Mouse (Mus musculus) lung, adult 2 months (tissue): Measurements from ENCODE around the gene Map6. TPM values are rescaled to one million over a fixed set of nuclear protein-coding genes. Genes with fewer than 3 reads are reported as not detected.

Experiments used
- DNase-seq: peaks from one replicate; pipeline ENCODE4 v3.0.0; 2022
- H3K4me1 ChIP-seq: fragments of 200-500 bp; 2 replicates; pipeline ENCODE4 v1.6.1; 2011; ENCODE audit warnings: low read length; ENCODE audit not compliant: control insufficient read depth, insufficient read depth
- H3K4me3 ChIP-seq: fragments of 200-500 bp; replicated peaks from 2 replicates; pipeline ENCODE3; 2011; ENCODE audit warnings: low read depth, mild to moderate bottlenecking, control low read depth, low read length; ENCODE audit errors: extremely low read depth
- CTCF ChIP-seq: fragments of 200-500 bp; IDR thresholded peaks from 2 replicates; pipeline ENCODE4 v1.5.1; 2011; ENCODE audit warnings: mild to moderate bottlenecking, low read length, control low read depth; ENCODE audit not compliant: insufficient read depth
- POLR2A ChIP-seq: fragments of 200-500 bp; IDR thresholded peaks from 2 replicates; pipeline ENCODE4 v1.6.1; 2011; ENCODE audit warnings: low read depth, mild to moderate bottlenecking, control low read depth, low read length, borderline replicate concordance; ENCODE audit errors: extremely low read depth
- WGBS: fragments of 180-500 bp; shearing (Covaris S2); methylation state at CpG from one replicate; pipeline ENCODE4 v1.1.7; 2018; 5-methylcytosine and 5-hydroxymethylcytosine counted together
- polyA plus RNA-seq: library from polyadenylated mRNA; depleted of rRNA; stranded (reverse); fragments of >200 nt; gene quantifications from 2 replicates; pipeline ENCODE4 v1.2.3, GENCODE M21; 2012; rRNA removed

Gene Map6
- 24.2 and 25.4 TPM in 2 replicates for polyA plus RNA-seq

DNA sequence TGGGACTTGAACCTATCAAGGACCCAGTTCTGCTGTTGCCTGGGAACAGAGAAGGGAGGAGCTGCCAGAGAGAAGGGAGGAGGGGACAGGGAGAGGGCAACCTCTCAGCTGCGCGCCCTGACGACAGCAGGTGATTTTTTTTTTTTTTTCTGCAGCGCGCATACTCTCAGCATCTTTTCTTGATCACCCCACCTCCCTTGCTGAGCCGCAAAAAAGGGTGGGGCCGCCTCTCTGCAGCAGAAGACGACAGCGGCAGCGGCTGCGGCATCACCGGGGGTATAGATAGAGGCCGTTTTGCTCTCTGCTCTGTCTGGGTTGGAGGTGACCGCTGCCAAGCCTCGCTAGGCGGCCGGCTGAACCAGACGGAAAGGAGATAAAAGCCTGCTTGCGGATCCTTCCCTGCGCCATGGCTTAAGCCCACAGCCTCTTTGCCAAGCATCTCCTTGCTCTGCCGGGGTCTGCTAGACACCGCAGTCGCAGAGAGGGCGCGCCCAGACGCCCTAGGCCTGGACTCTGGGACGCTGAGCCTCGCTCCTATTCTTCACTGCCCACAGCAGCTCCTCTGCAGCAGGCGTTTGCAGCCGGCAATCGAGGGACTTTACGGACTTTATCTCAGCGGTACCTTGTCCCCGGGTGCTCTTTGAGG is at the start of gene Map6:
Gene Map6 (plus strand): TSS at position 197 of the 646 bp plus-strand sequence.
- TF ChIP-seq CTCF (no peak), POLR2A (no peak)
- DNase-seq: no peak
- Histone ChIP-seq H3K4me1 (peaks cover 6% of the 10 kb centered on the region), H3K4me3 (peak within 1 kb of the TSS; percentile 48)
- WGBS: 4% methylated on average over 34 of the region's 34 CpGs

DNA sequence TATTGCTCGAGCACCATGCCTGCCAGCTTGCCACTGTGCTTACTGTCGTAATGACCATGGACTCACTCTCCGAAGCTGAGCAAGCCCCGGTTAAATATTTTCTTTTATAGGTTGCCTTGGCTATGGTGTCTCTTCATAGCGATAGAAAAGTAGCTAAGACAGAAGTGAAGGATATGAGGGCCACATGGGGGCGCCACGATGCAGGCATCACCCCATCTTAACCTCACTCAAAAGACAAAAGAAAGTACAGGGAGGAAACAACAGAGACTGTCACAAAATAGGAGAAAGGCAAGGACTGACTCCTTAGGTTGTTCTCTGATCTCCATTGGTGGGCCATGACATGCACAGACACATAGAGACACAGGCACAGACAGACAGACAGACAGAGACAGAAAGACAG is 43.0 kb upstream of the Map6 start:
- TF ChIP-seq CTCF (peak; percentile 21; the same call in 1 of the 2 replicates), POLR2A (no peak)
- H3K4me1 ChIP-seq: no peaks in the 10 kb centered on the region
- no peak overlapping the region for H3K4me3 ChIP-seq
- 77% methylated on average over 7 of the region's 7 CpGs for WGBS
- DNase-seq: no peak

DNA sequence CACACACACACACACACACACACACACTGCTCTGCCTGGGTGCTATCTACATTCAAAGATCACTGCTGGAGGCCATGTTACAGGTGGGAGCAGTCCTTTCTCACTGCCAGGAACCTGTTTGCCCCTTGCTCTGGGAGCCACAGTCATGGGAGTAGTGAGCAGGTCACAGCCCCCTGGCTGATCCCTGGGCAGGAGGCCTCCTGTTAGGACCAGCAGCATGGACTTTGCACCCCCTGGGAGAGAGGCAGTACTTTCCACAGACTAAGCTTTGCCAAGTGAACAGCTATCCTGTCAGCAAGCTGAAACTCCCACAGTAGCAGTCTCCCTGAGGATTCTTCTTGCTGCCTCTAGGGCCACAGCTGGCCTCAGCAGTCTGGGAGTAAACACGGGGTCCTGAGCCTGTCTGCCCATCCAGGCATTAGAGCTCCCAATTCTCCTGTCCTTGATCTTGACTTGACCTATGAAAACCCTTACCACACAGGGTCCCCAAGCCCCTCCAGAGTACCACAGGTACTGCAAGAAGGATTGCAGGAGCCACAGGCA is 42.5 kb upstream of the Map6 start:
- Histone ChIP-seq H3K4me1 (no peaks in the 10 kb centered on the region), H3K4me3 (no peak overlapping the region)
- WGBS: 38% methylated on average over 1 of the region's 1 CpGs
- TF ChIP-seq CTCF: no peak
- no peak for TF ChIP-seq POLR2A
- DNase-seq: no peak

DNA sequence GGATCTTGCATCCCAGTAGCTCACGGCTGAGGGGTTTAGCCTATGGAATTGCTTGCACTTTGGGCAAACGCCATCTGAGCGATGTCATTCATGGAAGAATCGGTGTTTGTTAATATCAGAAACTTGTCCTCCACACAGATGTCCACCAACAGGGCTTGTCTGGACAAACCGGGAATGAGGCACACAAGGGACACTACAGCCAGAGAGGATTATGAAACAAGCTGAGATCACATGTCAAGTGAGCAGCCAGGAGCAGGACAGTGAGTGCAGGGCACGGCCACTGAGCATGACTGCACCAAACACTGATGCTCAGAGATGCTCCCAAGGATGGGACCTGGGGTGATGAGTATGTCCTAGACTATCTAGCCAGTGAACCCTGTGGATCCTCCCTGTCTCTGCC is 41.8 kb upstream of the Map6 start:
- DNase-seq: no peak

DNA sequence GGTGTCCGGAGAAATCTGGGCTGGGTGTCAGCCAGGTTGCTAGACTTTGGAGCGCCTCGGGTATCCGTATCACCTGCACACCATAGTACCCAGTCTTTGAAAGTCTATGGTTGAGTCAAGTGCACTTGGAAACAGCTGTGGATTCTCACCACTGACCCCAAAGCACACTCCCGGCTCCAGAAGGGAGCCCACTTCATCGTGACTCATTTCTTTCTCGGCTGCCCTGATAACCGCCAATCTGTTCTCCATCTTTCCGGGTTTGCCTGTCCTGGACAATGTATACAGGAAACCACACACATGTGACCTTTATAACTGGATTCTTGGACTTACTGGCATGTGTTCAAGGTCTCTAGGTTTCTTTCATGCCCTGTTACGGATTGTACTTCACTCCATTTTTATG is 40.6 kb upstream of the Map6 start:
- TF ChIP-seq CTCF (no peak), POLR2A (no peak)
- Histone ChIP-seq H3K4me3 (no peak overlapping the region), H3K4me1 (no peaks in the 10 kb centered on the region)
- DNase-seq: no peak
- 64% methylated on average over 10 of the region's 10 CpGs for WGBS

More for the DNA sequence above, 41.8 kb upstream of the Map6 start:
- 73% methylated on average over 6 of the region's 6 CpGs for WGBS
- no peak for TF ChIP-seq POLR2A
- no peak for TF ChIP-seq CTCF
- Histone ChIP-seq H3K4me1 (no peaks in the 10 kb centered on the region), H3K4me3 (no peak overlapping the region)

DNA sequence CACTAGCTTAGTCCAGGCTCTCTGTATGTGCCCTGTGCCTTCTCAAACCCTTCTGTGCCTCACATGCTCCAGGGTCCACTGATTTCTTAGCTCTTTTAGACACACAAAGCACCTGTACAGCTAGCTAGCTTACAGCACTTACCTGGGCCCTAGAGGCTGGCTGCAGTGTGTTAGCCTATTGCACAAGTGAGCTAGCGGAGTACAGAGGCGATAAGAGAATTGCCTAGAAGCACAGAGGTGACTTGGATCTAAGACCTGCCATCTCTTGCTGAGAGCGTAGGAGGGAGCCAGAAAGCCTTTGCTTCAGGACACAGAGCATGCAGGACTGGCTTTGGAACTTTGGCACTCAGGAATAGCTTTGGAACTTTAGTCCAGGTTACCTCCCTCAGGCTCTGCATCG is 40.0 kb upstream of the Map6 start:
- DNase-seq: no peak
- Histone ChIP-seq H3K4me3 (no peak overlapping the region), H3K4me1 (no peaks in the 10 kb centered on the region)
- 77% methylated on average over 4 of the region's 4 CpGs for WGBS
- TF ChIP-seq POLR2A (no peak), CTCF (no peak)

DNA sequence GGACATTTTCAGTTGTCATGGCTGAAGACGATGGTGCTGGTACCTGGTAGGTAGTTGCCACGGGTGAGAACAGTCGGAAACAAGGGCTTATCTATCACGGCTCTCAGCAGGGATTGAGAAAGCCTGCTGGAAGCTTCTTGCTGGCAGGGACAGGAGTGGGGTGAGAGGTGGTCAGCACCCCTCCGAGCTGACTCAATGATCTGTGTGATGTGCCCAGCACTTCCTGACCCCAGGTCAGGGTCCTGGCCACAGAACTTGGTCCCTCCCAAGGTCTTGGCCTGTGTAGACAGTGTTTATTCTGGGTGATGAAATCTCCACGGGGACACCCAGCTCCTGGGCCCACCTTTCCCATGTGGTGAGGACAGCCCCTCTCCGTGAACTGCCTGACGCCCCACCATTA is 38.4 kb upstream of the Map6 start:
- DNase-seq: no peak
- 82% methylated on average over 8 of the region's 8 CpGs for WGBS
- no peak overlapping the region for H3K4me3 ChIP-seq
- no peaks in the 10 kb centered on the region for H3K4me1 ChIP-seq
- TF ChIP-seq CTCF: no peak
- no peak for TF ChIP-seq POLR2A

DNA sequence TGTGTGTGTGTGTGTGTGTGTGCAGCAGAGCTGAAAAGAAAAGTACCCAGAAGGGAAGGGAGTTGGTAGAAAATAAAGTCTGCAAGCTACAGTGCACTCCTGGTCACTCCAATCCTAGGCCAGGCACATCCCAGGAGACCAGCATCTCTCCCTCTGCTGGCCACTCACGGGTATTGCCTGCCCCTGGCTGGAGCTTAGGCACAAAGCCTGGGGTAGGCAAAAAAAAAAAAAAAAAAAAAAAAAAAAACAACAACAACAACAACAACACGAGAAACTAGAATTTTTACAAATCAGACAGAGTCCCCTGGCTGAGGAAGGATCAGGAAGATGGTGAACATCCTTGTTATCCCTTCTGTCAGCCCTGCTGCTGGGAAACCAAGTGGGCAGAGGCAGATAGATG is 37.8 kb upstream of the Map6 start:
- 9% methylated on average over 2 of the region's 2 CpGs for WGBS
- no peaks in the 10 kb centered on the region for H3K4me1 ChIP-seq
- H3K4me3 ChIP-seq: no peak overlapping the region
- DNase-seq: no peak
- TF ChIP-seq POLR2A (no peak), CTCF (peak; percentile 81)

DNA sequence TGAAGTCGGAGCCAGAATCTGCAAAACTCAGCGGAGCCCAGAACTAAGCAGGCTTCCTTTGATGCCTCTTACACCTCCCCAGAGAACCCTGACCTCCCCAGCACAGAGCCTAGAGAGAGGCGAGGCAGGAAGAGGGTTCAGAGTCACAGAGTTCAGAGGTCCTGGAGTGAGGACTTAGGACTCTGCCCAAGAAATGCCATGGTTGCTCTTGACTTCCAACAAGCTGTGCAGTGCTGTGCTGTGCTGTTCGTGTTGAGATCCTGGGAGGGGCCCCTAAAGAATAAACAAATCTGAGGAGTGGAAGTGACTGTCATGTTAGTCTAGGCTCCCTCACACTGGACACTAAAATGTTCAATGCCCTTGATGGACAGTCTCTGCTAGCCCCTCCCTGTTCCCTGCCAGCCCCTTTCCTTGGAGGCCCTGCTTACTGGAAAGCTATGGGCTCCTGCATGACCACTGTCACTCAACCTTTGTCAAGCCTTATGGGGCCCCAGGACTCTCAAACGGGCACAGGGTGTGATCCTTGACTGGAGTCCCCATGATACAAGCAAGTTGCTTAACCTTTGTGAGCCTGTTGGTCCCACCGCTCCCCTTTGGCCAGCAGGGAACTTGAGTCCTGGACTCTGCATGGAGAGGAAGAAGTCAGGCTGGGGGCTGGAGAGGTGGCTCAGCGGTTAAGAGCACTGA is 37.0 kb upstream of the Map6 start:
- Histone ChIP-seq H3K4me1 (no peaks in the 10 kb centered on the region), H3K4me3 (no peak overlapping the region)
- no peak for DNase-seq
- TF ChIP-seq CTCF (no peak), POLR2A (no peak)
- 68% methylated on average over 7 of the region's 7 CpGs for WGBS

DNA sequence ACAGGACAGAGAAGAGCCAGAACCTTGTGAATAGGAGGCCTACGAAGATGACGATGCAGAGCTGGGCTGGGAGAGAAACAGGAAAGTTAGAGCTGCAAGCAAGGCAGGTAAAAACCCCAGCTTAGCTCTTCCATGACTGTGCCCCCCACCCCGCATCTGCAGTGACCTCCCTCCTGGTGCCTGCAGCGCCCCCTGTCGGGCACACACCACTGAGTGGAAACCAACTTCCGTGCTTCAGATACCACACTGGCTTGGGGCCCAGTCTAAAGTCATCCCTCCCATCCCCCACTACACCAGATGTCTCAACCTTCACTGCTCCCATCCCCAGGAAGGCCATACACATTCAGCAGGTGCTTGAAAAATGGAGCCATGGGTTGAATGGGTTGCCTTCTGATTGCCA is 34.7 kb upstream of the Map6 start:
- 64% methylated on average over 6 of the region's 6 CpGs for WGBS
- DNase-seq: no peak
- H3K4me3 ChIP-seq: no peak overlapping the region
- no peak for TF ChIP-seq POLR2A
- H3K4me1 ChIP-seq: no peaks in the 10 kb centered on the region
